Mouse (Mus musculus) heart, adult 9 months (tissue): ENCODE data around the gene Zfp738.
A peak's percentile ranks its signal among the peaks of the same experiment; 100 is the strongest.
"Not testable (repeated sequence)": the region's sequence is repeated elsewhere in the genome, so short reads cannot be mapped to it uniquely, and the experiment has no call there.

ENCODE experiments used
- DNase-seq, 2 experiments: peaks; one replicate each; pipeline ENCODE4 v3.0.0; 2022; ENCODE audit warnings: low spot score in 2 of 2

Zfp738 gene

DNA sequence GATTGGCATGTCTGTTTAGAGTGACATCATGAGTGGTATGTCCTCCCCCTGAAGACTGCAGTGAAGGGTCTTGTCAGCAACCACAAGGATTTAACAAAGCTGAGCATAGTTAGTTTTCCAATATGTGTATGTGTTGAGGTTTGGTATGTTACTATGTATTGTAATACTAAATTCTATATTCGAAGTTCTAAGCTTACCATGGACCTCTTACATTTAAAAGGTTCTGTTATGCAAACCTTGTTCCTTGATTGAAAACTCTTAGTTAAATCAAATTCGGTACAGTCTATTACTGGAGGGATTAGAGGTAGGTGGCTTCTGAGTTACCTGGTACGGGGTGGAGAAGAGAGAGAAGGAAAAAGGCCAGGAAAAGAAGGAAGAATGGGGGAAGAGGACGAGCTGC is at the start of gene Zfp738:
Zfp738 (minus strand) TSS at position 101 of the 400 bp plus-strand sequence.
- DNase-seq: no peak

DNA sequence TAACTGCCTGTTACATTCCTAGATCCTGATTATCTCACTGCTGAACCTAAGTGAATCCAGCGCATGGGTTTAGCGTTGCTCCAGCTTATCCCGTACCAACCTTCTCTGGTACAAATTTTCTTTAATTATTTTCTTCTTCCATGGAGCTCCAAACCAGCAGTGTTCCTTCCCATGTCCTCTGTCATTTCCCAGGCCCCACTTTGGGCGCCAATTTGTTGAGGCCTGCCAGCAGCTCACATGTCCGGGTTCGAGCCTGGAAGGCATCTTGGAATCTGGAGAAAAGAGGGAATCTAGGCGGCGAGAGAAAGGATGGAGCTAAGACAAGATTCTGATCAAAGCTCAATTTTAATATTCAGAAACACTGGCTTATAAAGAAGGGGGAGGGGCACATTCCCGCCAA is 47.5 kb upstream of the Zfp738 start:
- DNase-seq: not testable (repeated sequence)

DNA sequence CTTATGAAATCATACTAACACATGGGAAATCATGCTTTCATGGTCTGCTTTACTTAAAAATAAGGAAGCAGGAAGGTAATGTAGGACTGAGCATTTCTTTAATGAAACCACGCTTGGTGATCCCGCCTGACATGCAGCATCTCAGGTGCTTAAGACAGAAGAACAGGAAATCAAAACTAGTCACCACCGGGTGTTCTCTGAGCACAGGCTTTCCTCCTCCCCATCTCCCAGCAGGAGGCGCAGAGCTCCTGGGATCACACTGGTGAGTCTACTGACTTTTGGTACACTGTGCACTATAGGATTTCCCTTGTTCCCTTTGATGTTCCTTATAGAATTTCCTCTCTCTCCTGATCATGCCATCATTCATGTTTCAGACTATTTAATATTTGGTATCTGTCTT is 42.6 kb upstream of the Zfp738 start:
- DNase-seq: peak in 1 of 2 experiments; percentile 8

DNA sequence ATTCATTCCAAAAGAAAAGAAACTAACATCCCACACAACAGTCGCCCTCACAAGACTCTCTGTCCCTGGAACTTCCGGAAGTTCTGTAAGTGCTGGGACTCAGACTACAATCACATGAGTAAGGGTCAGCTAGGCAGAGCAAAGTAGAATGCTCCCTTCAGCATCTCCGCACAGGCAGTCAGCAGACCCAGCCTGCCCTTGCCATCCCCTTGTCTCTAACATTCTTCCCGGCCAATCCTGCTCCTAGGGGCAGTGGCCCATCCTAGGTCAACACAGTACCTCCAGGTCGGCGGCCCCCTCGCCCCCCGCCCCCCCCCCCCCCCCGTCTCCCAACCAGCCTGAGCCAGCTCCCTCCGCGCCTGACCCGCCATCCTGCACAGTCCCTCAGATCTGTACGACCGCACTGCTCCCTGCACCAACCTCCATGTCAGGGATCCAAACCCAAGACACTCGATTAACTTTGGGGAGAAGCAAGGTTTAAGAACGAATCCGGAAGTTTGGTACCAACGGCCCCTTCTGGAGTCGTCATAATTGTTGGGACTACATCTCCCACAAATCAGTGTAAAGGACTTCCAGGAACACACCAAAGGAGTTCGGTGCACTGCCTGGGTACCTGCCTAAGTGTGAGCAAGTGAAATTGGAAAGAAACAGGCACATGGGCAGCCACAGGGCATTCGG is 41.9 kb upstream of the Zfp738 start, which contains the start of gene Zfp65:
Zfp65 (minus strand) TSS at position 533 of the 678 bp plus-strand sequence.
- peak; percentile 65 for DNase-seq

DNA sequence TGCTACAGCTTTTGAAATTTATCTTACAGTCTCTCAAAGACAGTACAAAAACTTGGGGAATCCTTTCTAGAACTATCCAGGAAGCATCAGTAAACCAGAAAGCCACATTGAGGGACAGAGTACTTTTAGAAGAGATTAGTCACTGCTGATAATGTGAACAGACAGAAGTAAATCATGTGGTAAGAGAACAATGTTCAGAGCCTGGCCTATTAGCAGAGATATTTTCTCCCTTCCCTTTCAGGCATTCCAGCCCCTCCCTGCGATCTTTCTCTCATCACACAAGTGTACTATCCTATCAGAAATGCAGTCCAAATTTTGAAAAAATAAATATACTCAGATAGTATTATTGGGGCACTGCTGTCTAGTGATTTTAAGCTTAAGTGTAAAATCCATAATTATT is 41.2 kb upstream of the Zfp738 start:
- DNase-seq: no peak

DNA sequence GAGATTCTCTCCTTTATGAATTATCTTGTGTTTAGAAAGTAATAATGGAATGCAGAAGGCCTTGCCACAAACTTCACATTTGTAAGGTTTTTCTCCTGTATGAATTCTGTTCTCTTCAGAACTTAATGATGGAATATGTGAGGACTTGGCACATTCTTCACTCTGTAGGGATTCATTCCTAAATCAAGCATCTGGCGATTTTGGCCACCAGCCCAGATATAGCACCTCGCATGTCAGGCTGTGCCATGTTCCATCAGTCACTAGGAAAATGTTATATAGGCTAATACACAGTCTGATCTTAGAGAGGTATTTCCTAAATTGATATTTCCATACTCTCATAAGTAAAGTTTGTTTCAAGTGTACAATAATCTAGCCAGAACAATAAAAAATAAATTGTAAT is 38.5 kb upstream of the Zfp738 start:
- DNase-seq: not testable (repeated sequence)

DNA sequence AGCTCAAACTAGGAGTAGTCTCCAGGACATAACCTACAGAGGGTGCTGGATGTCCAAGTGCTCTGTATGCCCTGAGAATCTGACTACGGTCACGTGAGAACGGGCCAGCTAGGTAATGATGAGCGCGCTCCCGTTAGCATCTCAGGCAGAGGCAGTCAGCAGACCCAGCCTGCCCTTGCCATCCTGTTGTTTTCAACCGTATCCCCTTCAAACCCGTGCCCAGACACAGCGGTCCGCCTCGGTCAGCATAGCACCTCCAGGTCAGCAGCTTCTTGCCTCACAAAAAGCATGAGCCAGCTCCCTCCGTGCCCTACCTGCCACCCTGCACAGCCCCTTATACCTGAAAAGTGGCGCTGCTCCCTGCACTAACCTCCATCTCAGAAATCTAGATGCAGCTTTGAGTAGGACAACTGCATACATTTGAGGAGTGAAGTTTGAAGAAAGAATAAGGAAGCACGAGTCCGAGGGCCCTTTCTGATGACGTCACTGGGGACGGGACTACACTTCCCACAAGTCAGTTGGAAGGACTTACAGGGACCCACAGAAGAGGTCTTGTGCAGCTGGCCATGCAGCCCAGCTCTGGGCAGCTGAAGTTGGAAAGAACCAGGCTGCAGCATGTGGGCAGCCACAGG is 37.1 kb upstream of the Zfp738 start:
- DNase-seq: peak; percentile 86 to 90

DNA sequence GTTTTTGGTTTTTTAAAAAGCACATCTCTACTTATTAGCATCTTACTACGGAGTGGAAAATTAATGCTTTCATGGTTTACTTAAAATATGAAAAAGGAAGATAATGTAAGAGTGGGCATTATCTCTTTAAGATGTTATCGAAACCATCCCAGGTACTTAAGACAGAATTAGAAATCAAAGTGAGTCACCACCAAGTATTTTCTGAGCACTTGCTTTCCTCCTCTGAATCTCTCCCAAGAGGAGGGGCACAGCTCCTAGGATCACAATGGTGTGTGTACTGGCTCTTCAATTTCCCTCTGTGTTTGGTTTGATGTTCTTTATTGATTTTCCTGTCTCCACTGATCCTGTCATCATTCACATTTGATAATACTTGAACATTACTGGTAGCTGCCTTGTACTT is 3.0 kb downstream of the Zfp738 start:
- DNase-seq: not testable (repeated sequence)

DNA sequence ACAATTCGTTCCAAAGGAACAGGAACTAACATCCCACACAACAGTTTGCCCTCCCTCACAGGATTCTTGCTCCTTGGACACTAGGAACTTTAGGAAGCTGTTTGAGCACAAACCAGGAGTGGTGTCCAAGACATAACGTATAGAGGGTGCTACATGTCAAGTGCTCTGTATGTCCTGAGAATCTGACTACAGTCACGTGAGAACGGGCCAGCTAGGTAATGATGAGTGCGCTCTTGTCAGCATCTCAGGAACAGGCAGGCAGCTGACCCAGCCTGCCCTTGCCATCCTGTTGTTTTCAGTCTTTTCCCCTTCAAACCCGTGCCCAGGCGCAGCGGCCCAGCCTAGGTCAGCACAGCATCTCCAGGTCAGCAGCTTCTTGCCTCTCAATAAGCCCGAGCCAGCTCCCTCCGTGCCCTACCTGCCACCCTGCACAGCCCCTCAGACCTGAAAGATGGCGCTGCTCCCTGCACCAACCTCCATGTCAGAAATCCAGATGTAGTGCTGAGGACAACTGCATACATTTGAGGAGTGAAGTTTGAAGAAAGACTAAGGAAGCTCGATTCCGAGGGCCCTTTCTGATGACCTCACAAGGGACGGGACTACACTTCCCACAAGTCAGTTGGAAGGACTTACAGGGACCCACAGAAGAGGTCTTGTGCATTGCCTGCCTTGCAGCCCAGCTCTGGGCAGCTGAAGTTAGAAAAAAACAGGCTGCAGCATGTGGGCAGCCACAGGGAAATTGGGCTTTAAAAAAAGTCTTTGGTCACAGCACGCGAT is 3.7 kb downstream of the Zfp738 start:
- DNase-seq: peak; percentile 84 to 88

DNA sequence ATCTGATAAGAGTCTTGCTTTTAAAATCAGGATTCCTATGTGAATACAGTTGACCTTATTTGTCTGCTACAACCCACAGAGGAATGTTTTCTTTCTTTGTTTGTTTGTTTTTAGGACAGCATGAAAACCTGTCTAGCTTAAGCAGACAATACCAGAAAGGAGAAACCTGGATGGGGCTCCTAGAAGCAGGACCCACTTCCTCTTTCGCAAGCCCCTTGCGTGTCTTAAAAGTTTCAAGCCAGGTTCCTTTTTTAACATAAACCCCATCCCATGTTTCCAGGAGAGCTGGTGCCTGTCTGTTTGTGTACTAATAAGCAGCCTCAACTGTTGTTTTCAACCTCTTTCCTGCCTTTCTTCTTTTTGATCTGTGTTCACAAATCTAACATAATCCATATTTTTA is 12.0 kb downstream of the Zfp738 start:
- no peak for DNase-seq

DNA sequence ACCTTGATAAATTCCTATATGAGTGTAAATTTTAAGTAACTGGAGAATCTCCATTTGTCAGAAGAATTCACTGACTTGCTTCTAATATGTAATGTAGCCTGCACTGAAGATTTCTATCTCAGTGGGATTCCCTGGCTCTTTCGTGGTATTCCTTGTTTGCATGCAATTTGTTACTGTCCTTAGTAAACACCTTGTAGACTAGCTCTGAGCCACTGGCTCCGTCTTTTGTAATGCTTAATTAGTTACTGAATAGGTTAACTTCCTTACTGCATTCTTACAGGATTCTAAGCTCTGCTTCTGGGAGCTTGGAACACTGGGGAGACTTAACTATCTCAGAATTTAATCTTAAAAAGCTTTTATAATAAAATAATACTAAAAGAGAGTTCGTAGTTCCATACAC is 34.4 kb downstream of the Zfp738 start:
- DNase-seq: no peak

DNA sequence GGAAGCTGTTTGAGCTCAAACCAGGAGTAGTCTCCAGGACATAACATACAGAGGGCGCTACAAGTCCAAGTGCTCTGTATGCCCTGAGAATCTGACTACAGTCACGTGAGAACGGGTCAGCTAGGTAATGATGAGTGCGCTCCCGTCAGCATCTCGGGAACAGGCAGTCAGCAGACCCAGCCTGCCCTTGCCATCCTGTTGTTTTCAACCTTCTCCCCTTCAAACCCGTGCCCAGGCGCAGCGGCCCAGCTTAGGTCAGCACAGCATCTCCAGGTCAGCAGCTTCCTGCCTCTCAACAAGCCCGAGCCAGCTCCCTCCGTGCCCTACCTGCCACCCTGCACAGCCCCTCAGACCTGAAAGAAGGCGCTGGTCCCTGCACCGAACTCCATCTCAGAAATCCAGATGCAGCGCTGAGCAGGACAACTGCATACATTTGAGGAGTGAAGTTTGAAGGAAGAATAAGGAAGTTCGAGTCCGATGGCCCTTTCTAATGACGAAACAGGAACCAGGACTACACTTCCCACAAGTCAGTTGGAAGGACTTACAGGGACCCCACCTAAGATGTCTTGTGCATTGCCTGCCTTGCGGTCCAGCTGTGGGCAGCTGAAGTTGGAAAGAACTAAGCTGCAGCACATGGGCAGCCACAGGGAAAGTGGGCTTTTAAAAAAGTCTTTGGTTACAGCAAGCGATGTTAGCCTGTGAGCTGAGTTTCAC is 49.4 kb downstream of the Zfp738 start, which contains the start of the genes Gm49345 and Zfp729a:
Gm49345 (minus strand) TSS at position 476 of the 714 bp plus-strand sequence.
Zfp729a (minus strand) TSS at position 498 of the 714 bp plus-strand sequence.
- DNase-seq: peak; percentile 87 to 91

DNA sequence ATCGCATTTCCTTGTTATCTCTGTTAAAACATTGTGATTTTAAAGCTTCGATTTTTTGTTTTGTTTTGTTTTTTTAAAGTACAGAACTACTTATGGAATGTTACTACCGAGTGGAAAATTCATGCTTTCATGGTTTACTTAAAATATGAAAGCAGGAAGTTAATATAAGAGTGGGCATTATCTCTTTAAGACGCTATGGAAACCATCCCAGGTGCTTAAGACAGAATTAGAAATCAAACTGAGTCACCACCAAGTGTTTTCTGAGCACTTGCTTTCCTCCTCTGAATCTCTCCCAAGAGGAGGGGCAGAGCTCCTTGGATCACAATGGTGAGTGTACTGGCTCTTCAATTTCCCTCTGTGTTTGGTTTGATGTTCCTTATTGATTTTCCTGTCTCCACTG is 76.8 kb downstream of the Zfp738 start:
- no peak for DNase-seq

DNA sequence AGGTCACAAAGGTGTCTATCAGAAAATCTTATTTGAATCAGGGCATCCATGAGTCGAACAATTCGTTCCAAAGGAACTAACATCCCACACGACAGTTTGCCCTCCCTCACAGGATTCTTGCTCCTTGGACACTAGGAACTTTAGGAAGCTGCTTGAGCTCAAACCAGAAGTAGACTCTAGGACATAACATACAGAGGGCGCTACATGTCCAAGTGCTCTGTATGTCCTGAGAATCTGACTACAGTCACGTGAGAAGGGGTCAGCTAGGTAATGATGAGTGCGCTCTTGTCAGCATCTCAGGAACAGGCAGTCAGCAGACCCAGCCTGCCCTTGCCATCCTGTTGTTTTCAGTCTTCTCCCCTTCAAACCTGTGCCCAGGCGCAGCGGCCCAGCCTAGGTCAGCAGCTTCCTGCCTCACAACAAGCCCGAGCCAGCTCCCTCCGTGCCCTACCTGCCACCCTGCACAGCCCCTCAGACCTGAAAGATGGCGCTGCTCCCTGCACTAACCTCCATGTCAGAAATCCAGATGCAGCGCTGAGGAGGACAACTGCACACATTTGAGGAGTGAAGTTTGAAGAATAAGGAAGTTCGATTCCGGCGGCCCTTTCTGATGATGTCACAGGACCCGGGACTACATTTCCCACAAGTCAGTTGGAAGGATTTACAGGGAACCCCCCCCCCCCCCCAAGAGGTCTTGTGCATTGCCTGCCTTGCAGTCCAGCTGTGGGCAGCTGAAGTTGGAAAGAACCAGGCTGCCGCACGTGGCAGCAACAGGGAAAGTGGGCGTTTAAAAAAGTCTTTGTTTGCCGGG is 77.6 kb downstream of the Zfp738 start, which contains the start of gene Zfp729b:
Zfp729b (minus strand) TSS at position 642 of the 811 bp plus-strand sequence.
- peak; percentile 79 to 90 for DNase-seq
